Mouse (Mus musculus): ENCODE measurements around the gene Gm10053. TPM values are rescaled to one million over a fixed set of nuclear protein-coding genes. Genes with fewer than 3 reads are reported as not detected.
"Not testable (repeated sequence)": the region's sequence is repeated elsewhere in the genome, so short reads cannot be mapped to it uniquely, and the experiment has no call there.

Gm10053 gene
- total RNA-seq (2021) = 100 to 1,000 TPM; 249 to 252 TPM
- long read RNA-seq, experiment 1, partial matches to known transcripts = 0 of 1 reads
- long read RNA-seq, experiment 1, other reads (novel, unspliced or antisense) = 0 of 1 reads
- long read RNA-seq, experiment 2 = 0 reads

- intact Hi-C loops (cut with DNase I); DNase-seq (ENCODE audit: low spot score in 2 of 2): not testable (repeated sequence)
Measured at GRCm38 (mm10) chr19:24875129-24875870, at the start of gene Gm10053. Gm10053 (plus strand) TSS chr19:24875686.

DNA sequence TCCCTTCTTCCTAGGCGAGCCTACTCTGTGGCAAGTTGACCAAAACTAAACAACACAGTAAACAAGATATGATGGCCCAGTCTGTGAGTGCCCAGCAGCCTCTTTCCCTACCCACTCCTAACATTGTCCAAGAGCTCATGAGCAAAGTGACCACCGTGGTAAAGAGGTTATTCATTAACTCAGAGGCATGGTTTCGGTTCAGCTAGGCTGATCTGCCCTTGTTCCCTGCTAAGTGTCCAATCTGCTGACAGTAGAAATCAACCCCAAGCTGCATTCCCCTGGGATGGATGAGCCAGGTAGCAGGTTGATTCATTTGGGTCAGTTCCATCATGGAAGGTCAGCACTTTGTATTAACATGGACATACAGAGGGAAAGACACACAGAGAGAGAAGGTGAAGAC lies 33.4 kb upstream of the Gm10053 start:
- intact Hi-C loops (cut with DNase I) = no loop called here
- DNase-seq (ENCODE audit: low spot score in 2 of 2) = no peak

DNA sequence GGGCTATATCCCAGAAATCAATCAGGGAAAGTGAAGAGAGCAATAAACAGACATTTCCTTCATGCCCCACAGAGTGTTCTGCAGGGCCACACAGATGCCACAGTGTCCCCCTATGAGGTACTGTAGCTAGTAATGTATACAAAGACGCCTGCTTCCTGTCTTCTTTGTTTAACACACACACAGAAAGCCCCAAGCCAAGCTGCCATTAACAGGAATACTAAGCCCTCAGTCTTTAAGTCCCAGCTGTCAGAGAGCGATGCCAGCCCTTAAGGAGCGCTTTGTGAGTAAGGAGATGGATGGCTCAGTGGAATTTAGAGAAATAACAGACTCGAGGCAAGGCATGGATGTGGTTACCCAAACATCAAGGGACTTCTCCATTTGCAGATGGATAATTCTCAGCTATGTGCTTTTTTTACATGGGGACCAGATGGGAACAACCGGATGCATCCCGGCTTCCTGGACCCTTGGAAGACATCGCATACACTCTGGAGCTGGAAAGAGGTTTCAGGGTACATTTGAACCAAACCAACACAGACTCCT lies 30.4 kb upstream of the Gm10053 start:
- intact Hi-C loops (cut with DNase I) = no loop called here
- DNase-seq (ENCODE audit: low spot score in 2 of 2) = no peak

DNA sequence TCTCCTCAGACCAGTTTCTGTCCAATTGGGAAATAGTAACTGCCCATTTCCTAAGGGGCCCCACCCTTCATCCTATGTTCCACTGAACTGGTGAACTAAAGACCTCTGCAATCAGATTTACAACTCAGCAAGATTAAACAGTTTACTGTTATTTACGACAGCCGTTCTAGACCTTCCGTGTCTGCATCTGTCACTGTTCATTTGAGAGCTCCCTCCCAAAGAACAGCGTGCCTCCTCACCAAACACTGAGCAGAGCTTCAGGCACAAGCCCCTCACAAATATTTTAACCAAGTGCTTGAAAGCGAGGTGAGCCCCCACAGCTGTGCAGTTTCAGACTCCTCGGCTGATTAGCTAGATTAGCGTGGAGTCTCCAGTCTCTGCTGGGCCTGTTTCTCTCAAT lies 27.1 kb upstream of the Gm10053 start:
- intact Hi-C loops (cut with DNase I) = no loop called here
- DNase-seq (ENCODE audit: low spot score in 2 of 2) = no peak

DNA sequence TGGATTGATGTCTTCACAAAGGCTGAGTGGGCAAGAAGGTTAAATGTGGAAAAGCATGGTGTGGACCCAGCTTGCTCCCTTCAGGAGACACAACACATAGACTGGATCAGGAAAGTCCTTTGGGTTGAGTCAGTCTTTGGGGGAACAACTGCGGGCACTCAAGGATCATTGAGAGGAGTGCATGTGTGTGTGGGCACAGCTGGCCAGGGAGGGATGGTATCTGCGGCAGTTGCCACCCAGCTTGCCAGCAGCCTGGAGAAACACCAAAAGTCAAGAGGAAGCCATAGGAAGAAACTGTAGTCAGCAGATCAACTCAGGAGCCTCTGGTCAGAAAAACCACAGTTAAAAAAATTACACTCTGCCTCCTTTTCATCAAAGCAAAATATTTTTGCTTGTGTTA lies 26.6 kb upstream of the Gm10053 start:
- DNase-seq (ENCODE audit: low spot score in 2 of 2) = no peak
- intact Hi-C loops (cut with DNase I) = no loop called here

GRCm38 (mm10) chr19:24851456-24852315 lies 23.8 kb upstream of the Gm10053 start:
- peak; percentile 17 to 22 for DNase-seq (ENCODE audit: low spot score in 2 of 2)
- intact Hi-C loops (cut with DNase I) = no loop called here

- no peak for DNase-seq (ENCODE audit: low spot score in 2 of 2)
- intact Hi-C loops (cut with DNase I) = no loop called here
Measured at GRCm38 (mm10) chr19:24861276-24861611, 14.2 kb upstream of the Gm10053 start.

- intact Hi-C loops (cut with DNase I) = no loop called here
- no peak for DNase-seq (ENCODE audit: low spot score in 2 of 2)
Measured at GRCm38 (mm10) chr19:24861612-24862451, 13.7 kb upstream of the Gm10053 start, which contains the start of gene Pgm5. Pgm5 (minus strand) TSS chr19:24861855.

GRCm38 (mm10) chr19:24865436-24865835 lies 10.1 kb upstream of the Gm10053 start:
- DNase-seq (ENCODE audit: low spot score in 2 of 2) = no peak
- intact Hi-C loops (cut with DNase I) = loop anchor here (5.0 kb wide), 1 partner anchor 233 kb away; no protein-coding TSS in a partner anchor

- intact Hi-C loops (cut with DNase I) = loop anchor here (2.0 to 5.0 kb wide), 4 partner anchors 166 to 589 kb away; partner anchors contain the start of gene Fxn
- peak; percentile 58 to 84 for DNase-seq (ENCODE audit: low spot score in 2 of 2)
Measured at GRCm38 (mm10) chr19:24871037-24871635, 4.3 kb upstream of the Gm10053 start.

- intact Hi-C loops (cut with DNase I) = loop anchor here (5.0 kb wide), 3 partner anchors 252 to 592 kb away; partner anchors contain the start of gene Fxn
- no peak for DNase-seq (ENCODE audit: low spot score in 2 of 2)
Measured at GRCm38 (mm10) chr19:24873873-24874272, 1.6 kb upstream of the Gm10053 start.

DNA sequence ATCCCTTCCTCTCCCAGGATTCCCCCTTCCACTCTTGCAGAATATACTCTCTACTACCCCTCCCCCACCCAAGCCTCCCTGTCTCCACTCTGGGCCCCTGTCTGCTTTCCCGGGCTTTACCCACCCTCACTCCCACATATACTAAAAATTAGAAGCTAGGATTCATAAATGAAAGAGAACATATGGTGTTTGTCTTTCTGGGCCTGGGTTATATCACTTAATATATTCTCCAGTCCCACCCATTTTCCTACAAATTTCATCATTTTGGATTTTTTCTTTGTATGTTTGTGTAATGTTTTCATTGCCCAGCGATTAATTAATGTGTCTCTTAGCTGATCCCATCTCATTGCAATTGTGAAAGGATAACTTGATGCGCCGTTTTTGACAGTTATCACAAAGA lies 5.8 kb downstream of the Gm10053 start:
- no peak for DNase-seq (ENCODE audit: low spot score in 2 of 2)
- intact Hi-C loops (cut with DNase I) = no loop called here

GRCm38 (mm10) chr19:24885504-24885903 lies 10.0 kb downstream of the Gm10053 start:
- intact Hi-C loops (cut with DNase I) = loop anchor here (5.0 kb wide), 1 partner anchor 263 kb away; no protein-coding TSS in a partner anchor
- DNase-seq (ENCODE audit: low spot score in 2 of 2) = peak; percentile 61 to 74

- no peak for DNase-seq (ENCODE audit: low spot score in 2 of 2)
- intact Hi-C loops (cut with DNase I) = loop anchor here (5.0 kb wide), 1 partner anchor 265 kb away; no protein-coding TSS in a partner anchor
Measured at GRCm38 (mm10) chr19:24886888-24887287, 11.4 kb downstream of the Gm10053 start.

- no peak for DNase-seq (ENCODE audit: low spot score in 2 of 2)
- intact Hi-C loops (cut with DNase I) = no loop called here
Measured at GRCm38 (mm10) chr19:24896536-24896935, 21.1 kb downstream of the Gm10053 start.

DNA sequence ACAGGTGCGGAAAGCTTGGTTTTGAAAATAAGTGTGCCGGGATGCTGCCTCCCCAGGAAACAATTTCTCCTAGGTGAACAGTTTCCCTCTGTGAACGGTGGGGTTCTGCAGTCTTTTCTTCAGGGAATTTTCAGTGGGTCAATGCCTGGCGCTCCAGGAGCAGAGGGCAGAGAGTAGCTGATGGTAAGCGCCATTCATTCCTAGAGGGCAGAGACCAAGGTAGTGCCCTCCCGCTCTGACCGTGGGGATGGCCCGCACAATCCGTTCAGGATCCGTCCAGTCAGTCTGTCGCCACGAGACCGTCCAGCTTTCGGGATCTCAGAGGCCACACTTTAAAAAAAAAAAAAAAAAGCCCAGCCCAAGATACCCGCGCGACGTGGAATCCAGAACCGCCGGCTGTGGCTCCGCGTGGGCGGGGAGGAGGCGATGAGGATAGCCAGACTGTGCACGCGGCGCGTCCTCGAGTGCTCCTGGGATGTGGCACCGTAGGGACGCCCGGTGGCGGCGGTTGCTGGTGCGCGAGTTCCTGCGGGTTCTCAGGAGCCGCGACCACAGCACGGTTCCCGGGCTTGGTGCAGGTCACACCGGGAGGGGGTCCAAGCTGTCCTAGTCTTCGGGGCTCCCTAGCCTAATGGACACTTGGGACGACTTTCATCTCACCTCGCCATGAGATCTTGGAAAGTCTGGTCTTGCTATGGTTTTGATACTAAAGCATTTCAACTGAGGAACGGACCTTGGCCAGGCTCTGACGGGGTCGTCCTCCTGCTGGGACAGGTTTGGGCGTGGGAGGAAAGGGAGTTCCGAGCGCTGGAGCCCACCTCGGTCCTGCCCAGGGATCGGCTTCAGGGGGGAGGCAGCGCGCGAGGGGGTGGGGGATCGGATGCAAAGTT lies 21.8 kb downstream of the Gm10053 start:
- intact Hi-C loops (cut with DNase I) = no loop called here
- no peak for DNase-seq (ENCODE audit: low spot score in 2 of 2)

- intact Hi-C loops (cut with DNase I) = no loop called here
- DNase-seq (ENCODE audit: low spot score in 2 of 2) = no peak
Measured at GRCm38 (mm10) chr19:24897896-24898736, 22.6 kb downstream of the Gm10053 start.

Data from left cerebral cortex, postnatal 14 days (tissue).